Mouse (Mus musculus) retina, embryonic 14.5 days (tissue): ENCODE measurements around the gene Prox2.
A peak's percentile ranks its signal among the peaks of the same experiment; 100 is the strongest.

ENCODE experiments used
- DNase-seq: peaks from one replicate; pipeline ENCODE4 v3.0.0-alpha.2; 2015; ENCODE audit warnings: low spot score

Prox2 gene

GRCm38 (mm10) chr12:85092214-85092613 lies 18.3 kb downstream of the Prox2 start:
- DNase-seq, result peak; percentile 80

DNA sequence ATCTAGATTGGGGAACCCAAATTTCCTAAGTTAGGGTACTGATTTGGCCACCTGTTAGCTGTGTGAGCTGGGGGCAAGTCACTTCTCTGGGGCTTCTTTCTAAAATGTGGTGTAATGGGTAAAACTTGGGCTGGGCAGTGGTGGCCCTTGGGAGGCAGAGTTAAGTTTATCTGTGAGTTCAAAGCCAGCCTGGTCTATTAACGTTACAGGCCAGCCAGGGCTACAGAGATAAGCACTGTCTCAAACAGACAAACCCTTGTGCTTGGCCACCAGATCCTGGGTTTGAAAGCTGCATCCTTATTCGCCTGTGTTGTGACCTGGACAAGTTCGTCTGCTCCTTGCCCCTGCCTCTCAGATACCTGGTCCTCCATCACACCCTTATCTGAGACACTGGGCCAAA lies 19.4 kb downstream of the Prox2 start:
- DNase-seq, result no peak

- DNase-seq, result no peak
These were observed 22.7 kb downstream of the Prox2 start for GRCm38 (mm10) chr12:85087845-85088244.

- DNase-seq, result no peak
These were observed 25.6 kb downstream of the Prox2 start for GRCm38 (mm10) chr12:85084941-85085340.

DNA sequence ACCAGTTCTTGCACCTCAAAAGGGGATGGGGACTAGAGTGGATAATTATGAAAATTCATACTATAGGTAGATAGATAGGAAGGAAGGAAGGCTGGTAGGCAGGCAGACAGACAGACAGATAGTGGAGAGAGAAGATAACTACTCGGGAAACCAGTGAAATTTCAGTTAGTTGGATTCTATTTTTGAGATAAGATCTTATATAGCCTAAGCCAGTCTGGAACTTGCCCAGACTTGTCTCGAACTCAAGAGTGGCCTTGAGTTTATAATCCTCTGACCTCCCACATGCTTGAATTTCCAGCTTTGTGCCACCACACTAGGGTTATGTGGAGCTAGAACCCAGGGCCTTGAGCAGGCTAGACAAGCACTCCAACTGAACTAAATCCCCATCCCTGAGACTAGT lies 26.3 kb downstream of the Prox2 start:
- DNase-seq, result no peak

GRCm38 (mm10) chr12:85077100-85077499 lies 33.5 kb downstream of the Prox2 start:
- DNase-seq, result no peak

GRCm38 (mm10) chr12:85071043-85071442 lies 39.5 kb downstream of the Prox2 start:
- DNase-seq, result no peak

DNA sequence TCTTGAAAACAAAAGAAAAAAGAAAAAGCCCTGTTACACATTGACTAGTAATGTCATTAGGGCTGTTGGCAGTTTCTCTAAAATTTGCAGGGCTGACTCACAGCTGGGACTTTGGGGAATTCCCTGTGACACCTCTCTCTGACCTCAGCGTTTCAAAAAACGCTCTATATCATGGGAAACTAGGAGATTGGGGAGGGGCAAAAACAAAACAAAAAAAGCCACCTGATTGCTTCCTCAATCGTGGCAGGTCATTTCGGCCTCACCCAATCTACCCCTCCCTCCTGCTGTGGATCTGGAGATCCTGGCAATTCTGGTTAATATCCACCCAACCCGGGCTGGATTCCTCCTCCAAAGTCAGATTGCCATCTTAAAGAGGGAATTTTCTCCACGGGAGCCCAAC lies 59.3 kb downstream of the Prox2 start:
- no peak for DNase-seq
